Mouse (Mus musculus) embryonic facial prominence, embryonic 14.5 days (tissue): ENCODE results near the gene Acp5. TPM values are rescaled to one million over a fixed set of nuclear protein-coding genes. Genes with fewer than 3 reads are reported as not detected.
"Not testable (repeated sequence)": the region's sequence is repeated elsewhere in the genome, so short reads cannot be mapped to it uniquely, and the experiment has no call there.

Source experiments
- ATAC-seq: fragments of 200-750 bp; cut with Nextera tagmentation; 2 replicates; pipeline ENCODE4 v1.8.0; 2017; ENCODE audit warnings: low read depth, moderate number of reproducible peaks, moderate TSS enrichment
- DNase-seq: peaks from one replicate; pipeline ENCODE4 v3.0.0-alpha.2; 2015; ENCODE audit warnings: low spot score
- H3K27ac ChIP-seq: fragments of 300-500 bp; sonication (generic); replicated peaks from 2 replicates; pipeline ENCODE4 v1.5.1; 2014; ENCODE audit warnings: low read depth, mild to moderate bottlenecking, low read length, moderate library complexity
- H3K27me3 ChIP-seq: fragments of 300-500 bp; sonication (generic); replicated peaks from 2 replicates; pipeline ENCODE4 v1.6.1; 2014; ENCODE audit warnings: low read length; ENCODE audit not compliant: control insufficient read depth, insufficient read depth
- H3K36me3 ChIP-seq: fragments of 300-500 bp; sonication (generic); 2 replicates; pipeline ENCODE4 v1.6.1; 2014; ENCODE audit warnings: low read length, mixed read lengths; ENCODE audit not compliant: control insufficient read depth, insufficient read depth
- H3K4me1 ChIP-seq: fragments of 300-500 bp; sonication (generic); 2 replicates; pipeline ENCODE4 v1.6.1; 2014; ENCODE audit warnings: antibody characterized with exemption, low read length; ENCODE audit not compliant: control insufficient read depth, insufficient read depth
- H3K4me2 ChIP-seq: fragments of 300-500 bp; sonication (generic); 2 replicates; pipeline ENCODE4 v1.6.1; 2014; ENCODE audit warnings: low read depth, mild to moderate bottlenecking, low read length, moderate library complexity, mixed read lengths
- H3K4me3 ChIP-seq: fragments of 300-500 bp; sonication (generic); 2 replicates; pipeline ENCODE4 v1.5.1; 2014; ENCODE audit warnings: low read depth, mild to moderate bottlenecking, low read length
- H3K9ac ChIP-seq: fragments of 300-500 bp; sonication (generic); 2 replicates; pipeline ENCODE4 v1.6.1; 2014; ENCODE audit warnings: low read depth, mild to moderate bottlenecking, low read length, moderate library complexity, mixed read lengths
- H3K9me3 ChIP-seq: fragments of 300-500 bp; sonication (generic); 2 replicates; pipeline ENCODE4 v1.6.1; 2016; ENCODE audit warnings: low read length; ENCODE audit not compliant: control insufficient read depth
- WGBS: fragments of 180-500 bp; shearing (Covaris S2); extraction: QIAGEN DNeasy Blood & Tissue Kit; methylation state at CpG from one replicate; pipeline ENCODE4 v1.1.7; 2014; 5-methylcytosine and 5-hydroxymethylcytosine counted together
- polyA plus RNA-seq: library from polyadenylated mRNA; unstranded; fragments of >200 nt; fragmentation: Nextera tagmentation; extraction: Ambion mirVana; gene quantifications from 2 replicates; pipeline ENCODE4 v1.2.1, GENCODE M21; 2014

The Acp5 gene
- polyA plus RNA-seq, 1 experiment from 2014 or later = 36.1 TPM

- peaks cover 5% of the 10 kb centered on the region; the same call in 1 of the 2 replicates for H3K4me1 ChIP-seq
- 68% methylated on average over 9 of the region's 9 CpGs for WGBS
- H3K4me2 ChIP-seq = no peak overlapping the region
- H3K27ac ChIP-seq = no peak overlapping the region
- no peak overlapping the region for H3K9ac ChIP-seq
- DNase-seq (no peak), ATAC-seq (no peak)
- H3K36me3 ChIP-seq = peaks cover 11% of the 10 kb centered on the region; the same call in 1 of the 2 replicates
- no peaks in the 10 kb centered on the region for H3K27me3 ChIP-seq
- H3K4me3 ChIP-seq = no peak overlapping the region
- peaks cover 5% of the 10 kb centered on the region; the same call in 1 of the 2 replicates for H3K9me3 ChIP-seq
These were observed 26.8 kb upstream of the Acp5 start for GRCm38 (mm10) chr9:22162305-22162704.

GRCm38 (mm10) chr9:22161299-22161698 lies 25.8 kb upstream of the Acp5 start:
- 39% methylated on average over 6 of the region's 6 CpGs for WGBS
- Histone ChIP-seq H3K4me2 (no peak overlapping the region), H3K4me3 (no peak overlapping the region), H3K27ac (no peak overlapping the region), H3K36me3 (peaks cover 11% of the 10 kb centered on the region; the same call in 1 of the 2 replicates), H3K27me3 (no peaks in the 10 kb centered on the region), H3K9me3 (no peaks in the 10 kb centered on the region), H3K9ac (no peak overlapping the region), H3K4me1 (peaks cover 5% of the 10 kb centered on the region; the same call in 1 of the 2 replicates)
- ATAC-seq (no peak), DNase-seq (no peak)

GRCm38 (mm10) chr9:22157516-22158265 lies 22.2 kb upstream of the Acp5 start:
- no peak for DNase-seq
- H3K4me1 ChIP-seq = peaks cover 5% of the 10 kb centered on the region; the same call in 1 of the 2 replicates
- H3K27me3 ChIP-seq = no peaks in the 10 kb centered on the region
- no peak overlapping the region for H3K27ac ChIP-seq
- H3K4me2 ChIP-seq = peak overlapping the region; percentile 76
- peak overlapping the region; percentile 67 for H3K4me3 ChIP-seq
- no peaks in the 10 kb centered on the region for H3K9me3 ChIP-seq
- H3K36me3 ChIP-seq = peaks cover 11% of the 10 kb centered on the region; the same call in 1 of the 2 replicates
- H3K9ac ChIP-seq = peak overlapping the region; percentile 88
- 71% methylated on average over 34 of the region's 34 CpGs for WGBS
- ATAC-seq = no peak

DNA sequence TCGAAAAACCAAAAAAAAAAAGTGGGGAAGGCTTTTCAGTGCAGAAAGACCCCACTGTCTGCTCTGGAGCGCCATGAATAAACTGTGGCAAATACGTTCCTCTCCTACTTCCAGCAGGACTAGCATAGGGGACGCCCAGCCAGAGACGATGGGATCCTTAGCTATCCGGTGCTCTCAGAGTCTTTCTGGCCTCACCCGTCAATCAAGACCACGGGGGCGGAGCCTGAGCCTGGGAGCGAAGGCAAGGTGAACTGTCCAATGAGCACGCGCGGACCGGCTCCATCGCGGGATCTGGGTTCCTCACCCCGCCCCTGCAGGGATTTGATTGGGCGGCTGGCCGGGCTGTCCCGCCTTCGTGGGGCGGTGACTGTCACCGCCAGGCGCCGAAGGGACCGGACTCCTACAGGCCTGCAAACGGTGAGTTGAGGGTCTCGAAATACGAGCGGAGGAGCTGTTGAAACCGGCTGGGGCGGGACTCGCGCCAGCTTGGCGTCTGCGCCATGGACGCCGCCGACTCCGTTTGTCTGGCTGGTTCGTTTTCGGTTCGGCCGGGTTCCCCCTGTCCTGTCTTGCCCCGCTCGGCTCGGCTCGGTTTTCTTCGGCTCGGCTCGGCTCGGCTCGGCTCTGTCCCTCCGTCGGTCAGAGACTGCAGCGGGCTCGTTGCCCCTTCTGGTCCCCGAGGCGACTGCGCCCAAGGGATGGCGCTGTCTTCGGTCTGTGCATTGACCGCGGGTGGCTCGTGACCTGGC lies 21.2 kb upstream of the Acp5 start, which contains the start of gene Pigyl:
TSS of gene Pigyl (plus strand) at position 350 of the 749 bp plus-strand sequence.
- Histone ChIP-seq H3K36me3 (peaks cover 11% of the 10 kb centered on the region; the same call in 1 of the 2 replicates), H3K4me2 (peak within 1 kb of the TSS; percentile 76), H3K9ac (peak within 1 kb of the TSS; percentile 88), H3K4me3 (peak within 1 kb of the TSS; percentile 67), H3K27me3 (no peaks in the 10 kb centered on the region), H3K4me1 (peaks cover 5% of the 10 kb centered on the region; the same call in 1 of the 2 replicates), H3K9me3 (no peaks in the 10 kb centered on the region), H3K27ac (peak within 1 kb of the TSS; percentile 94)
- DNase-seq = peak; percentile 99
- peak; percentile 99 for ATAC-seq
- under 1% methylated on average over 44 of the region's 65 CpGs for WGBS

DNA sequence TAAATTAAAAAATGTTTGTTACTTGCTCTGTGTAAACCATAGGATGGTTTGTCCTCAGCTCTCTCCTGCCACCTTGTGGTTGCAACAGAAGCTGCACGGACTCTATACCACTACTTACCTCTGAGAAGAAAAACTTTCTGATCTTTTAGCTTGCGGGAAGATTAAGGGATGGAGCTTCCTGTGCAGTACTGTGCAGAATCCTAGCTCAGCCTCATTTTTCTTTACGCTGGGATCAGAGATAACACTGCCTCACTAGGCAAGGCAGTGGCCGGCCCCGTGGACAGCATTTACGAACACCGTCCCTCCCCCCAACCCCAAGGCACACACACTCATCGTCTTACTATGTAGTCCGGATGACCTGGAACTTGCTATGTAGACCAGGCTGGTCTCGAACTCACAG lies 20.1 kb upstream of the Acp5 start:
- H3K9ac ChIP-seq = no peak overlapping the region
- DNase-seq (peak; percentile 77), ATAC-seq (0 out of 2 replicates have a peak, but pooled peaks have one; percentile 20)
- H3K4me2 ChIP-seq = peak overlapping the region; percentile 37
- H3K4me3 ChIP-seq = no peak overlapping the region
- H3K4me1 ChIP-seq = peaks cover 5% of the 10 kb centered on the region; the same call in 1 of the 2 replicates
- H3K36me3 ChIP-seq = peaks cover 11% of the 10 kb centered on the region; the same call in 1 of the 2 replicates
- WGBS = 24% methylated on average over 10 of the region's 10 CpGs
- H3K27me3 ChIP-seq = no peaks in the 10 kb centered on the region
- no peak overlapping the region for H3K27ac ChIP-seq
- H3K9me3 ChIP-seq = no peaks in the 10 kb centered on the region

DNA sequence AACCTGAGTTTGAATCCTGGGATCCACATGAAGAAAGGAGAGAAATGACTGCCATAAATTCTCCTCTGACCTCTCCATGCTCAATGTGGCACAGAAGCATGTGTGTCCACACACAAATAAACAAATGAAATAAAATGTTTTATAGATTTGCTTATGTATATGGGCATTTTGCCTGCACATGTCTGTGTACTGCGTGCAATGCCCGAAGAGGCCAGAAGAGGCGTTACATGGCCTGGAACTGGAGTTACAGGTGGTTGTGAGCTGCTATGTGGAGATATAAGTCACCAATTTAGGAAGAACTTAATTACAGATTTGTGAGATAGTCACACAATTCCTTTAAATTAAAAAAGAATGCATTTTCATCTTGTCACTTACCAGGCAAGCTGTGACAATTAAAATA lies 18.3 kb upstream of the Acp5 start:
- no peak overlapping the region for H3K9ac ChIP-seq
- 89% methylated on average over 3 of the region's 3 CpGs for WGBS
- no peak overlapping the region for H3K27ac ChIP-seq
- ATAC-seq = no peak
- H3K9me3 ChIP-seq = no peaks in the 10 kb centered on the region
- no peak for DNase-seq
- no peak overlapping the region for H3K4me3 ChIP-seq
- H3K36me3 ChIP-seq = peaks cover 9% of the 10 kb centered on the region; the same call in 1 of the 2 replicates
- H3K4me2 ChIP-seq = no peak overlapping the region
- H3K27me3 ChIP-seq = no peaks in the 10 kb centered on the region
- H3K4me1 ChIP-seq = peaks cover 5% of the 10 kb centered on the region; the same call in 1 of the 2 replicates

GRCm38 (mm10) chr9:22150946-22151345 lies 15.4 kb upstream of the Acp5 start:
- Histone ChIP-seq H3K9ac (no peak overlapping the region), H3K4me2 (no peak overlapping the region), H3K27ac (no peak overlapping the region), H3K27me3 (no peaks in the 10 kb centered on the region), H3K4me3 (no peak overlapping the region), H3K36me3 (no peaks in the 10 kb centered on the region), H3K4me1 (no peaks in the 10 kb centered on the region), H3K9me3 (peaks cover 6% of the 10 kb centered on the region; the same call in 1 of the 2 replicates)
- no peak for DNase-seq
- no peak for ATAC-seq
- 78% methylated on average over 2 of the region's 2 CpGs for WGBS

GRCm38 (mm10) chr9:22150249-22150693 lies 14.8 kb upstream of the Acp5 start:
- not testable (repeated sequence) for ATAC-seq, H3K27me3 ChIP-seq, H3K9ac ChIP-seq, H3K4me1 ChIP-seq, H3K4me3 ChIP-seq, H3K4me2 ChIP-seq, DNase-seq, H3K27ac ChIP-seq, H3K9me3 ChIP-seq, H3K36me3 ChIP-seq
- 89% methylated on average over 7 of the region's 7 CpGs for WGBS
